Mouse (Mus musculus) gastrocnemius, postnatal 14 days (tissue): ENCODE results near the gene C2cd5. TPM values are rescaled to one million over a fixed set of nuclear protein-coding genes. Genes with fewer than 3 reads are reported as not detected.

Experiments
- DNase-seq: peaks from one replicate; pipeline ENCODE4 v3.0.0; 2021; ENCODE audit warnings: mixed read lengths
- intact Hi-C: fragments of 180-260 bp; cut with DNase I; formaldehyde crosslinking; loops from one replicate; pipeline ENCODE4 v1.15.1; 2025; ENCODE audit warnings: low total_unique reads
- total RNA-seq, 2 experiments: library from RNA; stranded (reverse); gene quantifications; 2 replicates each; pipeline ENCODE4 v1.2.3; 2021

C2cd5 gene
- total RNA-seq, 2 experiments from 2014 or later: 12.1 to 12.6 TPM

DNA sequence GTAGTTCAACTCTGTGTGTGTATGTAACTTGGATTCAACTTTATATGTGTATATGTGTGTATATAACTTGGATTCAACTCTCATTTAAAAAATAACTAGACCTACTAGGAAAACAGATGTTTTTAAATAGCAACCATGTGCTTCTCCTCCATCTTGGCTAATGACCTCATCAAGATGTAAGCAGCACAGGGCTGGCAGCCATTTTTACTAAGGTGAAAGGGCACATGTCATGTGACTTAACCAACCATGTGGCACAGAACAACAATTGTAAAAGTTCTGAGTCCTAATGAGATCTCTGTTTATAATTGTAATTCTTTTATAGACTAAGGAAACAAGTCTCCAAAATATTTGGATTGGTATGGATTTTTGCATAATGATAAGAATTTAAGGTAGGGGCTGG lies 25.8 kb upstream of the C2cd5 start:
- intact Hi-C loops: no loop called here
- DNase-seq: no peak

DNA sequence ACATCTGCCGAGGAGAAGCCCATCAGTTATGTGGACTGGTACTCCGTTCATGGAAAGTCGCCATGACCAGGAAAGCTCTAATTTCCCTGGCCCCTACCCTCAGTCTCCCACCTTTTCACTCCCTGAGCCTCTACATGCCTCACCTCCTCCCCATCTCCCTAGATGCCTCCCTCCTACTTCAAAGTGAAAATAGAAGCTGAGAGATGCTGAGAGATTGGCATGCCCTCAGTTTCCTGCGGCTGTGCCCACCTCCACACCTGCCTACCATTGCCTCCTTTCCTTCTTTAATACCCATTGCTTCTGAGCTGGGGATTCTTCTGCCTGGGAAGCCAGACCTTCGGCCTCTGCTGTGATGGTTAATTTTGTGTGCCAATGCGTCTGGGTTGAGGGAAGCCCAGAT lies 19.4 kb upstream of the C2cd5 start:
- intact Hi-C loops: no loop called here
- no peak for DNase-seq

DNA sequence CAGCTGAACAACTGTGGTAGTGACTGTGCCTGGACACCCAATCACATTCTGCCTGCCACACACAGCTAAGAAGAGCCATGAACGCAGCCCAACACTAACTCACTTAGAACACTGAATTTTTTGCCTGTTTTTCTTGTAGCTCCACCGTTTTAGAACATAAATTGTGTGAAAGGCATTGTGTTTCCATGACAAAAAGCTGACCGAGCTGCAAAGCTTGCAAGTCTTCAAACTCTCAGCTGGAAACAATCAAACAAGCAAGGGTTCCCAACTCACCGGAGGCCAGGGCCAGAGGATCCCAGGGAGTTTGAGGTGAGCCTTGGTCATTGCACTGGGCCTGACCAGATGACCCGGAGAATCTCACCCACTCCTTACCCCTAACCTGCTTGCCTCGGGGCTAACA lies 16.8 kb upstream of the C2cd5 start:
- intact Hi-C loops: no loop called here
- no peak for DNase-seq

DNA sequence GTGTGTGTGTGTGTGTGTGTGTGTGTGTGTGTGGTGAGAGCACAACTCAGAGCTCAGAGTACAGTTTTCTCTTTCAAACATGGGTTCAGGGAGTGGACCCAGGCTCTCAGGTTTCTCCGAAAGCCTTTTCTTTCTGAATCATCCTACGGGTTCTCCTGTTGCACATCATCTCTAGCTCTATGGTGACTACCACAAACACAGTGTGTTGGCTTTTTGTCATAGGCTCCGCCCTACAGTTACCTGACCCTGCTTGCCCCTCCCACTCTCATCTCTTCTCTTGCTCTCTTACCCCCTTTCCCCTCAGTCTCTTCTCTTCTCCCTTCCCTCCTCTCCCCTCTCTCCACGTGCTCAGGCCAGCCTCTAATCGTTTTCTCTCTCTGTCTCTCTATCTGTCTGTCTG lies 15.6 kb upstream of the C2cd5 start:
- DNase-seq: no peak
- intact Hi-C loops: no loop called here

DNA sequence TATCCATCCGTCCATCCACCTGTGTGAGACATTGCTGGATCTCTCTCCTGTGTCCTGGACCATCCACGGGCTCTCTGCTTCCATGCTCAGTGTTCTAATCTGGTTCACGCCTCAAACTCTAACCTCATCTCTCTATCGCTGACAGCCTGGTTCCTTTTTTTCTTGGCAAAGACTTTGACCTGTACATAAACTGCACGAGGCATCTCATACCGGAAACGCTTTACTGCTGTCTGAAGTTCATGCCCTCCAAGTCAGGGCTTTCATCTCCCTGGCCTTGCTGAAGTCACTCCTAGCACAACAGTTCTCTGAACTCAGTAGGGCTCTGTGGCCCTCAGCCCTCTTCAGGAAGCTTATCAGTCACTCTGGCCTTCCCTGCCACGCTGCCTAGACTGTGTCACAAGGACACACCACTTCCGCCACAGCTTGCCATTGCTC lies 15.1 kb upstream of the C2cd5 start:
- DNase-seq: no peak
- intact Hi-C loops: no loop called here

DNA sequence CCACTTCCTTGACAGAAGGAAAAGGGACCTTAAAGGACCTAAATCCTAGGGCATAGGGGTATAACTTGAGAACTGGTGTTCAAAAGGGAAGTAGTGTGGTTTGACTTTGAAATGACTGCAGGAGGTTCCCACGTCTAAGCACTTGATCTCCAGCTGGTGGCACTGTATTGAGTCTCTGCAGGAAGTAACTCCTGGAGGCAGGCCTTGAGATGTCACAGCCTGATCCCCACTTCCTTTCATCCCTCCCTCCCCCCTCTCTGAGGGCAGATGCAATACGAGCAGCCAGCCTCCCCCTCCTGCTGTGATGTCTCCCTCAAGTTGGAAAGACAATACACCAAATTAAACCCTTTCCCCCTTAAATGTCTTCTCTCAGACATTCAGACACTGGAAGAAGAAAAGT lies 14.6 kb upstream of the C2cd5 start:
- DNase-seq: no peak
- intact Hi-C loops: no loop called here

DNA sequence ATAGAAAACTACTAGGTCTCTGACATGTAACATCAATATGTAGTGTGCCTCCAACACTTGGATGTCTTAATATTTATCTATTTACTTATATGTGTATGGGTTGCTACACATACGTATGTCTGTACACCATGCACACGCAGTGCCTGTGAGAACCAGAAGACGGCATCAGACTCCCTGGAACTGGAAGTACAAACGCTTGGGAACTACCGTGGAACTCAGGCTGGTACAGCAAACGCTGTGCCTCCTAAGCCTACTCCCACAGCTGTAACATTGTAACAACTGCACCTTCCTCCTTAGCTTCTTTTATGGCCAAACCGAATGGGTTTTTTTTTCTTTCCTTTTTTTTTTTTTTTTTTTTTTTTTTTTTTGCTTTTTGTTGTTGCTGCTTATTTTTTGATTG lies 10.4 kb upstream of the C2cd5 start:
- no peak for DNase-seq
- intact Hi-C loops: no loop called here

DNA sequence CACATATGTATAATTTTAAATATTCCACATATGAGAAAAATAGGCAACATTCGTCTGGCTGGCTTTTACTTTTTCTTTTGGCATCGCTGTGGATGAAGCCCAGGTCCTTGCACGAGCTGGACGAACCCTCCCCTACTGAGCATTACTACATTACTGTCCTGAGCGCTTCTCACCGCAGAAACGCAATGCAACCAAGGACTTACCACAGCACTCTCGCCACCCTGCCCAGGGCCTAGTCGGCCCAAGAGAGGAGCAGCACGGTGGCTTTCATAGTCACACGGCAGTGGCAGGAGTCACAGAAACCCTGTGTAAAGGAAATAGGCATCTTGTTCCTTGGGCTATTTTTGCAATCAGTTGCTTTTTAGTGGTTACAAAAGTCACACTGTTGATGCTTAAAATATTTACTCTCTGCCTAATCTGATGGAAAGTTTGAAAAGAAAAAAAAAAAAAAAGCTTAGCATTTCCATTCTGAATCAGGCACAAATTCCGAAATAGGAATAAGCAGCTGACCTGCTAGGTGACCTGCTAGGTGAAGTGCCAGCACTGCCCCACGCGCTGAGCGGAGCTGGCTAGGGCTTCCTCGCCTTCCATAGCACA lies 9.8 kb upstream of the C2cd5 start:
- no peak for DNase-seq
- intact Hi-C loops: no loop called here

DNA sequence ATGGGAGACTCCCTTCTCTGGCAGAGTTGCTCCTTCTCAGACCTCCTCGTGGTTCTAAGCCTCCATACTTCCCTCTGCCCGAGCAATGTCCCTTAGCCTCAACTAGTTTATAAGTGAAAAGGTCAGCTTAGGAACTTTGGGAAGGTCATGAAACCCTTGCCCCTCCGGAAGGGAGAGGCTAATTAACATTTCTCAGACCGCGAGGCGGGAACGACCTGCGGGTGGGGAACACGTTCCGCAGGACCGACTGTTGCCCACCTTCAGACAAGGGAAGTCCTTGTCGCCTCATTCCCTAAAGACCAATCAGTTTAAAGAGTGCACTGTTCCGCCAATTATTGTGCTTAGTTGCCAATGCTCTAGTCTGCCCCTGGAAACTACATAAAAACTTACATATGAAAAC lies 8.1 kb upstream of the C2cd5 start:
- no peak for DNase-seq
- intact Hi-C loops: no loop called here

DNA sequence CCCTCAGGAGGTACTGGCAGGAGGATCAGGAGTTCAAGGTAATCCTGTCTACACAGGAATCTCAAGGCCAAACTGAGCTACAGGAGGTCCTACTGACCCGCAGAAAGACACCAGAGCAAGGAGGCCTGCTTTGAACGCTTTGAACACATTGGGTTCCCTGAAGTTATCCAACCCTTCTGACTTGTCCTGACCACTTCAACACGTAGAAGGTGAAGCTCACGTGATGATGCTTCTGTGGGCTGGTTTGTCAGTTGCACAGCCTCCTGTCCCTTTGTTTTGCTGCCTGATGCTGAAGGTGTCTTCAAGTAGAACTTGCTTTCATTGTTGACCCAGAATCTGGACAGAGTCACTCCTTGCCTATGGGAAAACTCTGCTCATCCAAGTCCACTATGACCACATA lies 7.7 kb upstream of the C2cd5 start:
- intact Hi-C loops: no loop called here
- DNase-seq: no peak

DNA sequence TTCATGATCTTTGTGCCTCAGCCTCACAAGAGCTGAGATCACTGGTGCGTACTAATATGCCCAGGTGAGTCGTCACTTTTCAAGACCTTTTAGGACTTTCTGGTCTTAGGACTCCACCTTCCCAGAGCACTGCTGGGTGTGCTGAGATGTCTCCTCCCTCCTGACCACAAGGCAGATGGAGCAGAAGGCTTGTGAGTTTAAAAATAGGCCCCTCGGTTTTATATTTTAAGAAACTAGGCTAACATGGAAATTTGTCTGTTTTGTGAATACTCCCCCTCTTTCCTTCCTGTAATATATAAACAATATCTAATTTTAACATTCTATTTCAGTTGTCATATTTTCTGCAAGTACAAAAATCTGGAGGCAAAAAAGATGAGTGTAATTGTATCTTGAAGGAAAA lies 5.8 kb upstream of the C2cd5 start:
- no peak for DNase-seq
- intact Hi-C loops: no loop called here

DNA sequence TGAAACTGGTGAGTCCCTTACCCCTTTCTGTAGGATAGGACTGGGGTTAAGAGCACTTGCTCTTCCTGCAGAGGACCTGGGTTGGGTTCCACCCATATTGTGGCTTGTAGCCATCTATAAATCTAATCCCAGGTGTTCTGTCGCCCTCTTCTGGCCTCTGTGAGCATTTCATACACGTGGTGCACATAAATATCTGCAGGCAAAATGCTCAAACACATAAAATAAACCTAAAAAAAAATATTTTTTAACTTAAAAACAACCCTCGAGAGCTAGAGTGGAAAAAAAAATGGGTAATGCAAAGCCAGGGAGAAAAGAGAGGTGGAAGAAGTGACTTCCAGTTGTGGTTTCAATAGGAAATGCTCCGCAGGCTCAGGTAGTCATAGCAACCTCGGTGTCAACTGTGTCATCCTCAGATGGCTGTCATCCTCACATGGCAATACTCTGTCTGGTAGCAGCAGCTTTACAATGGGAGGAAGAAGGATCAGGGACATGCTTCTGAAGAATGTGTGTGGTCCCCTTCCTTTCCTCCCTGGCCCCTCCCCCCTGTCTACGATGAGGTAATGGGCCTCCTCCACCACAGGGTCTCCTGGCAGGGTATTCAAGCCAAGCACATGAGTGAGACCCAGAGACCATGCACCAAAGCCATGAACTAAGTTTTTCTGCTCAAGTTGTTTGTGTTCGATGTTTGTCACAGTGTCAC lies 4.2 kb upstream of the C2cd5 start:
- intact Hi-C loops: no loop called here
- no peak for DNase-seq

DNA sequence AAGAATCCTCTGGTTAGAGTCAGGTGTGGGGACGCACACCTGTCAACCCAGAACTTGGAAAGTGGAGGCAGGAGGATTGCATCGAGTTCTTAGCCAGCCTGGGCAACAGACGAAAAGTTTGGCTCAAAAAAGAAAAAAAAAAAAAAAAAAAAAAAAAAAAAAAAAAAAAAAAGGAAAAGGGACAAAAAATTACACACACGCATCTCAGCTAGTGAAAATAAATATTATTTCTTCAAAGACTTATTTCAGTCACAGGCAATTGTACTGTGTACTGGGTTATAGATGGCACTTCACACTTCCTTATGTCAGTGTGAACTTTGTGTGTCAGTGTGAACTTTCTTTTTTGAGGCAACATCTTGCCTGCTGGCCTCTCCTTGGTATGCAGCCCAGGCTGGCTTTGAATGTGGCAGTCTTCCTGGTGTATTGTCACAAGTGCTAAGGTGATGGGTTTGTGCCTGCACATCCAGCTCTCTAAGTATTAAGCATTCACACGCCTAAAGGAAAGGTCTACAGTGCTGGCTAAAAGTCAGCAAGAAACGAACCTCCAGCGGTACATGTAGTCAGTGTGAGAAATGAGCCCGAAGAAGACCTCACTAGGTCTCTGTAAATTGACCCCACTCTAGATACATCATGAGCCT lies 656 bp upstream of the C2cd5 start:
- DNase-seq: no peak
- intact Hi-C loops: no loop called here

DNA sequence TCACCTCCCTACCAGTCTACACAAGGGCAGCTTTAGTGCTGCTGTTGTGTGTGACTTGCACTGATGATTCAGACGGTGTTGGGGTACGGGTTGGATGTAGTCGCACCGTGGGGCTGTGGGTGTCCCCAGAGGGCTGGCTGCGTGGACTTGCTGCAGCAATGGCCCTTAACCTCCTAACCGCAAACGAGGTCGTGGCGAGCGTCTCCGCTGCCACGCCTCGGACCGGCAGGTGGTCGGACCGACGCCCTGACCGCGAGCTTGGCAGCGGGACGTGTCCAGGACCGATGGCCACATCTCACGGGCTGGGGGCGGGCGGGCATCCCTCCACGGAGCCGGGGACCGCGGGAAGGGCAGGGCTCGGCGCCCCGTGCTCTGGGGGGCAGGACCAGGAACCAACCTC lies 660 bp downstream of the C2cd5 start:
- DNase-seq: peak; percentile 43

DNA sequence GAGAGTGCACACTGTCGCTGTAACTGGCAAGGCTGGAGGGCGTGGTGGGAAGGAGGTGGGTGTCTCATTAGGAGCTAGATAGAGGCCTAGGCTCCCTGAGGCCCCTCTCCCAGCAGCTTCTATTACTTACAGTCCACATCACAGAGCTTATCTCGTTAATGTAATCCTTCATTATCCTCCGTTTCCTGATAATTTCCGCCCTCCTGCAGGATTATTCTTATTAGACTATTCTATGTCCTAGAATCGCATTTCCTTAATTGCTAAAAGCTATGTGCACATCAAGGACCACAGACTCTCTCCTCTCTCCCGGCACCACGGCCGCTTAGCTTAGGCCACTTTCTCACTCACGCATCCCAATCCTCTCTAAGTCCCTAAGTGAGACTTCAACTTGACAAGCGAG lies 4.8 kb downstream of the C2cd5 start:
- intact Hi-C loops: no loop called here
- no peak for DNase-seq

More for the DNA sequence above, 660 bp downstream of the C2cd5 start:
- intact Hi-C loops: no loop called here

DNA sequence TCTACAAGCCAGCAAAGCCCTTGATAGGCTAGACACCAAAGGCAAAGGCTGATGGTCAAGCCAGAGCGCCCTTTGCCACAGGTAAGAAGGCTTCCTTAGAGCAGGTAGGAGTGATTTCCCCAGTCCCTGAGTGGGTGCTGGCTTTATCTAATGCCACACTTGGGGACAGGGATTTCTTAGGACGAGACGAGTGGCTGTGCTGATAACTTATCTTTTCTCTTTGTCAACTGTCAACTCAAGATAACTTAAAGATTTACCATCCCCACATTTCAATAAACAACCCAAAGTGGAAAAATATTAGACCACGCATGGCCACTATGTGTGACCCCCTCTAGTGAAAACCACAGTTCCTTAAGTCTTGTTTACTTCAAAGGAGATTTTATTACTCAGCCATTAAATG lies 7.1 kb downstream of the C2cd5 start:
- no peak for DNase-seq
- intact Hi-C loops: no loop called here

DNA sequence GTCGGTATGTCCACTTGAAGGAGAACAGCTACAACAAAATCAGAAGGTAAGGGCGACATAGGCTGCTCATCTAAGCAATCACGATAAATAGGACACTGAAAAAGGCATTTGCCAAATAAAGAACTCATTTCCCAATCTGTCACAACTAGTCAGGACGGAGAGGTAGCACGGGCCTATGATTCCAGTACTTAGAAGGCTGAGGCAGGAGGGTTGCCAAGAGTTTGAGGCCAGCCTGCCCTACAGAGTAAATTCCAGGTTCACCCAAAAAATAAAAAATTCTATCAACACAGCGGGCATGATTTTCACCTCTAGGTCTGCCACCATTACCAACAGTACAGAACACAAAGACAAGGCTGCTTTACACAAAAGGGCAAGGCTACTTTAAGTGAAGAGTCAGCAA lies 8.9 kb downstream of the C2cd5 start:
- no peak for DNase-seq
- intact Hi-C loops: no loop called here

DNA sequence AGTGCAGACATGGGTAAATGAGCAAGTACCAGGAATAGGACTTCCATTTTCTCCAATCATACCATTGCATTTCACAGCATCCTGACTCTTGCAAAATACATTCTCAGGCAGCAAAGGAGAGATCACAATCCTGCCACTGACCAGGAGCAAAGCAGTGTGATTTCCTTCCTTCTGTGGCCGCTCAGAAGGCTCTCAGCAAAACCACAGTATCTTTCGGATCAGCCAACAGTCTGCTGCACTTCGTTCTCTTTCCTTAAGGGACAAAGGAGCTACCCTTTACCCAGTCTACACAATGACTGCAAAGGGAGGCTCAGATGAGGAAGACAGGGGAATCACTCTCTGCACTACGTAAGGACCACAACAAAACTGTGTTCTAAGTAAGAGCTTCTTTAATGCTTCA lies 12.6 kb downstream of the C2cd5 start:
- intact Hi-C loops: no loop called here
- no peak for DNase-seq

DNA sequence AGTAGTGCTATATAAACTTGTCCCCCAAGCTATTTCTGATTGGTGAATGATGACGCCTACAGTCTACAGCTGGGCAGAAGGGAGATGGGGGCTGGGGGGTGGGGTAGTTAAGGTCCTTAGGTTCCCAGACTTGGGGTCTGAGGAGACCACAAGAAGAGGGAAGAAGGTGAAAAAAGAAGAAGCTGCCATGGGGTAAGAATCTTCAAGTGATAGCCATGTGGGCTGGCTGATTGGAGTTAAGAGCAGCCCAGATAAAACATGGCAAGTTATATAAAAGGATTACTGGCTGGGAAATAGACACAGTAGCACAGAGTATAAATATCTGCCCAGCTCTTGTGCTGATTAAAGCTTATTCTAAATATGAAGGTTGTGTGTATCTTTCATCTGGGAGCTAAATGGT lies 14.0 kb downstream of the C2cd5 start:
- intact Hi-C loops: no loop called here
- DNase-seq: no peak

DNA sequence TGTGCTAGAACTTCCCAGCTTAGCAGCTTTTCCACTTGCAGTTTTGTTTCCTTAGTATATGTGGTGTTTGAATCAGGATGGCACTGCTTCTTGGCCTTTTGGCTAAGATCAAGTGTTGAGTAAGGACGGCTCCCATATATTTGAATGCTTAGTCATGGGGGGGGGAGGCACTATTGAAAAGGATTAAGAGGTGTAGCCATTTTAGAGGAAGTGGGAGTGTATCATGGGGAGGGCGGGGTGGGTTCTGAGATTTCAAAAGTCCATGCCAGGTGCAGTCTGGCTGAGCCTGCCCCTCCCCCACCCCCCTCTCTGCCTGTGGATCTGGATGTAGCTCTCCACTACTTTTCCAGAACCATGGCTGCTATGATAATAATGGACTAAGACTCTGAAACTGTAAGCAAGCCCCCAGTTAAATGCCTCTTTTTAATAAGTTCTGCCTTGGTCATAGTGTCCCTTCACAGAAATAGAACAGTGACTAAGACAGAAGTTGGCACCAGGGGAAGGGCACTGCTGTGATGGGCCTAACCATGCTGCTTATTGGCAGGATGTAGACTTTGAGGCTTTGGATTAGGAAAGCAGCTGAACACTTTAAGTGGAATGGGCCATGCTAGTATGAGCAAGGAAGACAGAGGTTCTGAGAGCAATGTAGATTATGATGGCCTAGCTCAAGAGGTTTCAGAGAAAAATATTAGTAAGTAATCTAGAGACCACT lies 15.5 kb downstream of the C2cd5 start:
- intact Hi-C loops: no loop called here
- no peak for DNase-seq
